Mouse (Mus musculus) ES-E14 (cell line): ENCODE results near the gene Hs2st1. TPM values are rescaled to one million over a fixed set of nuclear protein-coding genes. Genes with fewer than 3 reads are reported as not detected.

Experiments
- DNase-seq: peaks from one replicate; pipeline ENCODE4 v3.0.0-alpha.2; 2013; ENCODE audit warnings: low read depth, low spot score
- H3K27ac ChIP-seq: 2 replicates; pipeline ENCODE4 v1.5.1; 2012; ENCODE audit warnings: low read depth, mild to moderate bottlenecking, low read length, moderate library complexity, mixed read lengths; ENCODE audit not compliant: poor library complexity, insufficient read depth, severe bottlenecking
- H3K36me3 ChIP-seq: 2 replicates; pipeline ENCODE4 v1.6.1; 2012; ENCODE audit warnings: mild to moderate bottlenecking, low read length, moderate library complexity, mixed read lengths; ENCODE audit not compliant: control insufficient read depth, poor library complexity, insufficient read depth, severe bottlenecking
- H3K4me1 ChIP-seq, 2 experiments: fragments of 150-350 bp in 1 of 2; sonication (generic) in 1 of 2; 2 replicates each; pipeline ENCODE4 v1.6.1; 2012; ENCODE audit warnings: low read length in 2 of 2, mild to moderate bottlenecking in 1 of 2, mixed read lengths in 1 of 2; ENCODE audit not compliant: control insufficient read depth in 2 of 2, insufficient read depth in 2 of 2, poor library complexity in 1 of 2
- H3K4me3 ChIP-seq, 2 experiments: fragments of 150-350 bp in 1 of 2; sonication (generic) in 1 of 2; 2 replicates each; pipeline ENCODE4 v1.5.1; 2012; ENCODE audit warnings: low read length in 2 of 2, low read depth in 1 of 2, mild to moderate bottlenecking in 1 of 2, mixed read lengths in 1 of 2; ENCODE audit not compliant: insufficient read depth in 1 of 2, poor library complexity in 1 of 2, severe bottlenecking in 1 of 2
- H3K9ac ChIP-seq: 2 replicates; pipeline ENCODE4 v1.6.1; 2012; ENCODE audit warnings: low read depth, mild to moderate bottlenecking, low read length, mixed read lengths; ENCODE audit not compliant: poor library complexity, insufficient read depth, severe bottlenecking
- H3K9me3 ChIP-seq: fragments of 150-350 bp; sonication (generic); 2 replicates; pipeline ENCODE4 v1.6.1; 2012; ENCODE audit warnings: low read depth, mild to moderate bottlenecking, low read length; ENCODE audit not compliant: control insufficient read depth, insufficient read depth
- CHD2 ChIP-seq: IDR thresholded peaks from 2 replicates; pipeline ENCODE4 v1.6.1; 2014; ENCODE audit warnings: mild to moderate bottlenecking, low read depth, low read length, inconsistent platforms
- HCFC1 ChIP-seq: IDR thresholded peaks from 2 replicates; pipeline ENCODE4 v1.6.1; 2012; ENCODE audit warnings: low read length, inconsistent platforms, borderline replicate concordance; ENCODE audit not compliant: insufficient read depth
- MAFK ChIP-seq: IDR thresholded peaks from 2 replicates; pipeline ENCODE4 v1.6.1; 2014; ENCODE audit warnings: mild to moderate bottlenecking, low read depth, low read length, inconsistent platforms; ENCODE audit not compliant: insufficient read depth
- ZC3H11A ChIP-seq: IDR thresholded peaks from 2 replicates; pipeline ENCODE4 v1.6.1; 2012; ENCODE audit warnings: low read depth, mild to moderate bottlenecking, inconsistent platforms, low read length, borderline replicate concordance
- ZNF384 ChIP-seq: IDR thresholded peaks from 2 replicates; pipeline ENCODE4 v1.6.1; 2012; ENCODE audit warnings: low read depth, low read length, inconsistent platforms
- in situ Hi-C, 2 experiments: fragments of 600-800 bp; cut with MboI; formaldehyde crosslinking; loops; one replicate each; pipeline ENCODE4 v1.15.1; 2025; ENCODE audit warnings: low sequenced_read_pairs in 2 of 2, inconsistent platforms in 1 of 2; ENCODE audit not compliant: unreplicated experiment in 2 of 2
- total RNA-seq: library from RNA; depleted of rRNA; stranded (reverse); fragments of 300-350 nt; gene quantifications from 2 replicates; pipeline ENCODE4 v1.2.3, GENCODE M21; 2012

Hs2st1 gene
- total RNA-seq, 1 experiment = 29.9 TPM

DNA sequence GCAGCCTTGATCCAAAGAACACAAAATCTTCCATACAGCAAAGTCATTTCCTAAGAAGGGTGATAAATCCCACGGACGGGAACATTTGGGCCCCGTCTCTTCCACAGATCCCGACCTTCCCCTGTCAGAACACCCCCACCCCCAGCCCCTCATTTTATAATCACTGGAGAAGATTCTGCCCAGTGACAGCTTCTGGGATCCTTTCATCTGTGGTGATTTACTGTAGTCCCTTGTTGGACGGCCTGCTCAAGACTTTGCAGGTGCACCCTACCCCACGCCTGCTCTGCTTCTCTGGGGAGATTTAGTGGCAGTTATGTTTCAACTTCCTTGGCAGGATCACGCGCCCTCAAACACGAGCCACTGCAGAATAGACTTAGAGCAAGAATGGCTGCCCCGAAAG lies 44.7 kb upstream of the Hs2st1 start:
- in situ Hi-C loops = no loop called here

DNA sequence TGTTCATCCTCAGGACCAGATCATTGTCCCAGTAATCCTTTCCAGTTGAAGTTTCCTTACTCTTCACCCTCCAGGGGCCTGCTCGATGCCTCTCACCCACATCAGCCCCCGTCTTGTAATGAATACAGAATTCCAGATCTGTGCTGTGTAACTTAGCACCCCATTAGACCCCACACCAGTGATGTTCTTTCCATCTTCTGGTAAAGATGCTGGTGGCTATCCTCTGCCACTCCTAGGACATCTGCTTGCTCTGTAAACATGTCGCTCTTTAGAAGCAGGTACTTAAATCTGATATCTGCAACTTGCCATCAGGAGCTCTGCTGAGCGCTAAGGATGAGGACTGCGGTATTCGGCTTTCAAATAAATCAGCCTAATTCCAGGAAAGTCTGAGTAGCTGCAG lies 44.3 kb upstream of the Hs2st1 start:
- no peak for DNase-seq
- Histone ChIP-seq H3K9me3 (peaks cover 6% of the 10 kb centered on the region), H3K4me3 (no peak overlapping the region), H3K4me1 (peaks cover 0 to 7% of the 10 kb centered on the region in 2 experiments; a peak in 2 of 4 replicates), H3K9ac (no peak overlapping the region), H3K36me3 (0 out of 2 replicates have a peak, but pooled peaks cover 3% of the 10 kb centered on the region), H3K27ac (no peak overlapping the region)
- TF ChIP-seq CHD2 (no peak), HCFC1 (no peak), MAFK (no peak), ZC3H11A (no peak)
- in situ Hi-C loops = no loop called here

More for the DNA sequence above, 44.7 kb upstream of the Hs2st1 start:
- peaks cover 6% of the 10 kb centered on the region for H3K9me3 ChIP-seq
- no peak overlapping the region for H3K9ac ChIP-seq
- H3K4me1 ChIP-seq = peaks cover 0 to 7% of the 10 kb centered on the region in 2 experiments; a peak in 2 of 4 replicates
- H3K27ac ChIP-seq = no peak overlapping the region
- 0 out of 2 replicates have a peak, but pooled peaks cover 3% of the 10 kb centered on the region for H3K36me3 ChIP-seq
- TF ChIP-seq HCFC1 (no peak), CHD2 (no peak), ZNF384 (no peak), ZC3H11A (no peak), MAFK (no peak)
- no peak for DNase-seq
- H3K4me3 ChIP-seq = no peak overlapping the region

DNA sequence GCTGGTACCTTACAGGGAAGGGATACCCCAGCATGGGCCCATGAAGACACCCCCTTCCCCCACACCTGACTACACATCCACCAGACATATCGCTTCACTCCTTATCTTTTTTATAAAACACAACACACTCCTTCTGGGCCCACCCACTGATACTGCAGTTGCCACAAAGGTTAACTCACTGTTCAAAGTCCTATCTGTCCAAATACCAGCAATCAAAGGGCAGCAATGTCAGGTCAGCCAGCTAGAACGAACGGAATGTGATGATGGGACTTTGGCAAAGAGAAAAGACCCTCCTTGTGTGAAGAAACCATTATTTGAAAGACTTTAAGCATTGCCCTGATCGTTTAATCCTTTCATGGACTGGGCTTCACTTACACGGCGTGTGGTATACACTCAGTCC lies 42.4 kb upstream of the Hs2st1 start:
- H3K9ac ChIP-seq = peak overlapping the region; percentile 30; the same call in 1 of the 2 replicates
- peak overlapping the region; percentile 65; the same call in 1 of the 2 replicates for H3K27ac ChIP-seq
- in situ Hi-C loops = no loop called here

DNA sequence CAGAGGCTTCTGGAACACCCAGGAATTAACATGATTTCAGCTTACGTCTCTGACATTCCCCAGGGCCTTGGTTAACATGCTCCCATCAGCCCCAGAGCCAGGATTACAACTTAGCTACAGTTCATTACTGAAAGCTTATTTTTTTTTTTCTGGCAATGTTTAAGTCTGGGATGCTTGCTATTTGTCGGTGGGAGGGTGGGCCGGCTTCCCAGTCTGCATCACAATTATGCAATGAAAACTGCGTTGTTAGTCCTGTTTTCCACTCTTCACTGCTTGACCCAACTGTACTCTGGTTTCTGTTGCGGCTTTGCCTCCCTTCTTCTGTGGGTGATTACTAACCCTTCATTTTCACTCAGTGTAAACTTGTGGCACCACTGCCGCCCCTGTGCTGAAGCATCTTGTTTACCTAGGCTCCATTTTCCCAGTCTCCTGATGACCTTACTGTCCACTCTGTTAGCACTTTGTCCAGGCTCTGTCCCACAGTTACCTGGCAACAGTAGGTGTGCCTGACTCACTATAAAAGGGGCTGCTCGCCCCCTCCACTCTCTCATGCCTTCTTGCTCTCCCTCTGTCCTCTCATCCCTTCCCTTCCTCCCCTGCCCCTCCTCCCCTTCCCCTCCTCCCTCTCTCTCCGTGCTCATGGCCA lies 41.8 kb upstream of the Hs2st1 start:
- Histone ChIP-seq H3K9me3 (no peaks in the 10 kb centered on the region), H3K36me3 (no peaks in the 10 kb centered on the region), H3K9ac (peak overlapping the region; percentile 7; the same call in 1 of the 2 replicates), H3K4me3 (no peak overlapping the region), H3K27ac (peak overlapping the region; percentile 65; the same call in 1 of the 2 replicates), H3K4me1 (peaks cover 0 to 7% of the 10 kb centered on the region in 2 experiments; a peak in 2 of 4 replicates)
- in situ Hi-C loops = no loop called here
- TF ChIP-seq HCFC1 (no peak), ZC3H11A (no peak), ZNF384 (no peak), MAFK (no peak), CHD2 (no peak)
- no peak for DNase-seq

More for the DNA sequence above, 42.4 kb upstream of the Hs2st1 start:
- peaks cover 0 to 7% of the 10 kb centered on the region in 2 experiments; a peak in 2 of 4 replicates for H3K4me1 ChIP-seq
- TF ChIP-seq CHD2 (no peak), ZNF384 (no peak), ZC3H11A (no peak), MAFK (no peak), HCFC1 (no peak)
- no peak overlapping the region for H3K4me3 ChIP-seq
- DNase-seq = no peak
- no peaks in the 10 kb centered on the region for H3K36me3 ChIP-seq
- no peaks in the 10 kb centered on the region for H3K9me3 ChIP-seq
